Mouse (Mus musculus) heart, embryonic 16.5 days (tissue): ENCODE results near the gene Mthfd1l. TPM values are rescaled to one million over a fixed set of nuclear protein-coding genes. Genes with fewer than 3 reads are reported as not detected.
"Not testable (repeated sequence)": the region's sequence is repeated elsewhere in the genome, so short reads cannot be mapped to it uniquely, and the experiment has no call there.

ENCODE experiments used
- ATAC-seq: fragments of 200-750 bp; cut with Nextera tagmentation; replicated peaks from 2 replicates; pipeline ENCODE4 v1.8.0; 2017; ENCODE audit warnings: moderate number of reproducible peaks; ENCODE audit not compliant: insufficient read depth, low FRiP score; ENCODE audit errors: extremely low read depth
- H3K27ac ChIP-seq: fragments of 300-500 bp; sonication (generic); 2 replicates; pipeline ENCODE4 v1.5.1; 2014; ENCODE audit warnings: mild to moderate bottlenecking, low read length, control low read depth, moderate library complexity
- H3K27me3 ChIP-seq: fragments of 300-500 bp; sonication (generic); 2 replicates; pipeline ENCODE4 v1.6.1; 2014; ENCODE audit warnings: low read length, mixed read lengths; ENCODE audit not compliant: control insufficient read depth, insufficient read depth
- H3K36me3 ChIP-seq: fragments of 300-500 bp; sonication (generic); 2 replicates; pipeline ENCODE4 v1.6.1; 2014; ENCODE audit not compliant: control insufficient read depth, insufficient read depth
- H3K4me1 ChIP-seq: fragments of 300-500 bp; sonication (generic); 2 replicates; pipeline ENCODE4 v1.6.1; 2014; ENCODE audit warnings: low read length, mixed read lengths; ENCODE audit not compliant: control insufficient read depth, insufficient read depth
- H3K4me2 ChIP-seq: fragments of 300-500 bp; sonication (generic); 2 replicates; pipeline ENCODE4 v1.6.1; 2014; ENCODE audit warnings: low read depth, mild to moderate bottlenecking, control low read depth, low read length
- H3K4me3 ChIP-seq: fragments of 300-500 bp; sonication (generic); 2 replicates; pipeline ENCODE4 v1.5.1; 2014; ENCODE audit warnings: mild to moderate bottlenecking, control low read depth, low read length
- H3K9ac ChIP-seq: fragments of 300-500 bp; sonication (generic); 2 replicates; pipeline ENCODE4 v1.6.1; 2014; ENCODE audit warnings: low read length, control low read depth
- H3K9me3 ChIP-seq: fragments of 300-500 bp; sonication (generic); replicated peaks from 2 replicates; pipeline ENCODE4 v1.6.1; 2016; ENCODE audit warnings: low read length; ENCODE audit not compliant: control insufficient read depth
- WGBS: fragments of 180-500 bp; shearing (Covaris S2); extraction: QIAGEN DNeasy Blood & Tissue Kit; methylation state at CpG from one replicate; pipeline ENCODE4 v1.1.7; 2014; 5-methylcytosine and 5-hydroxymethylcytosine counted together
- polyA plus RNA-seq: library from polyadenylated mRNA; unstranded; fragments of >200 nt; fragmentation: Nextera tagmentation; extraction: Ambion mirVana; gene quantifications from 2 replicates; pipeline ENCODE4 v1.2.1, GENCODE M21; 2015

The Mthfd1l gene
- polyA plus RNA-seq, 1 experiment from 2014 or later: 10.1 TPM

DNA sequence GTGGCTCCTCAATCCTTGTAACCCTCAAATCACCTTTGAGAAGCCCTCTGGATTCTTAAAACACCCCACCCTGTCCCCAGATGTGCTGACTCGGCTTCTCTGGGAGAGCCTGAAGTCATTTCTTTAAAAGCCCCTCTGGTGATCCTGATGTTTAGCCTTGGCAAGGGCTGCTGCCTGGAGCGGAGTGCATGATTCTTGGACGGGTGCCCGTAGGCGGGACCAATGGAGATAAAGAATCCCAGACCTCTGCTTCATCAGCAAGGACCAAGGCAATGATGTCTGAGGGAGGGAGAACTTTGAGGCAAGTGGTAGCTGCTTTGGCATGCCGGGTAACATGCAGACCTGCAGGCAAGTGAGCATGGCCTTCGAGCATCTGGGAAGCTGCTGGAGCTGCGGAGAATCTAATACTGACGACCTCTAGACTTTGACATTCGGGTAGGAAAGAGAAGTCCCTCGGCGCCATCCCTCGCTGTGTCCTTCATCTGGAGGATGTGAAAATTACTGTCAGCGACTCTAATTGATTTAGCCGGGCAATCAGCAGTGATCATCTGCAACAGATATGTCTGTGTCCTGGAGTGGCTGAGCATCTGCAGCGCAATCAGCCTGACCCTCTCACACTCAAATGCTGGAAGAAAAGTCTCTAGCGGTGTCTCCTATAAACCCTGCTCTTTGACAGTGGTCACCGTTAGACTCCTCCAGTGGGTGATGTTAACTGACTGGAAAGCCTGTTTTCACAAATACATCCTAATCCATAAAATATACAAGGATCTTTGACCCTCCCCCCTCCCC, 215.9 kb downstream of the Mthfd1l start:
- 58% methylated on average over 18 of the region's 18 CpGs for WGBS
- Histone ChIP-seq H3K9ac (no peak overlapping the region), H3K9me3 (no peaks in the 10 kb centered on the region), H3K4me2 (no peak overlapping the region), H3K36me3 (no peaks in the 10 kb centered on the region), H3K4me3 (no peak overlapping the region), H3K27ac (no peak overlapping the region), H3K27me3 (no peaks in the 10 kb centered on the region), H3K4me1 (peaks cover 14% of the 10 kb centered on the region)
- ATAC-seq: peak; percentile 82; the same call in 1 of the 2 replicates

DNA sequence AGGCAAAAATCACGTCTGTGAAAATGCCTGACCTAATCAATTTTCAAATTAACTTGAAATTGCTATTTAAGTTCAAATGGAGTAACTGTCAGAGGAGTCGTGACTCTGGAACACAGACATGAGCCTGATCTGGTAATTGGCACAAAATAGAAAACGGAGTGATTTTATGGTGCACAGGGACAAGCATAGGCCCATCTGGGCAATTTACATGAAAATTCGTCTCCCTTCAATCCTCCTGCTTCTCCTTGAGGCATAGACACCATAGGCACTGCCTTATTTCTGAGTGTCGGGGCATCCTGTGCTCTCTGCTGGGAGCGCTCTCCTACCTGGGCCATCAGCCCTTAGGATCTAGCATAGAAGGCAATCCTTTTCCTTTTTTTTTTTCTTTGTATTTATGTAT, 216.5 kb downstream of the Mthfd1l start:
- 83% methylated on average over 6 of the region's 6 CpGs for WGBS
- peaks cover 14% of the 10 kb centered on the region for H3K4me1 ChIP-seq

DNA sequence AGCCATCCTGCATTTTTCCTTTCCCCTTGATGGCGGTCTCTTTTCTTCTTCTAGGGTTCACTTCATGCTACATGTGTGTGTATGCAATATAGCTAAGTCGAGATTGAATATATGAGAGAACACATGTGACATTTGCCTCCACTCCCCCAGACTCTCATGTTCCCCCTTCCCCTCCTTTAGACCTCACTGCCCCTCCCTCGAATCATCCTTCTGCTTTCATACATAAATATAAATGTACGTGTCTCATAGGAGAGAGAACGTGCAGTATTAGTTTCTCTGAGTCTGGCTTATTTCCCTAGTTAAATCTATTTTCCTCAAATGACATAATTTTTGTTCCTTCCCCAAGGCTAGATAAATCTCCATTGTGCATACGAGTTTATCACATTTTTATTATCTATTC, 226.1 kb downstream of the Mthfd1l start:
- no peaks in the 10 kb centered on the region for H3K9me3 ChIP-seq
- H3K4me2 ChIP-seq: no peak overlapping the region
- no peaks in the 10 kb centered on the region for H3K36me3 ChIP-seq
- H3K4me1 ChIP-seq: no peaks in the 10 kb centered on the region
- WGBS: 73% methylated on average over 6 of the region's 6 CpGs
- H3K27ac ChIP-seq: no peak overlapping the region
- ATAC-seq: no peak
- H3K27me3 ChIP-seq: no peaks in the 10 kb centered on the region
- H3K4me3 ChIP-seq: no peak overlapping the region
- H3K9ac ChIP-seq: no peak overlapping the region

More for the DNA sequence above, 216.5 kb downstream of the Mthfd1l start:
- H3K9ac ChIP-seq: no peak overlapping the region
- no peaks in the 10 kb centered on the region for H3K27me3 ChIP-seq
- H3K27ac ChIP-seq: no peak overlapping the region
- no peaks in the 10 kb centered on the region for H3K9me3 ChIP-seq
- H3K4me3 ChIP-seq: no peak overlapping the region
- no peak for ATAC-seq
- no peaks in the 10 kb centered on the region for H3K36me3 ChIP-seq
- no peak overlapping the region for H3K4me2 ChIP-seq

DNA sequence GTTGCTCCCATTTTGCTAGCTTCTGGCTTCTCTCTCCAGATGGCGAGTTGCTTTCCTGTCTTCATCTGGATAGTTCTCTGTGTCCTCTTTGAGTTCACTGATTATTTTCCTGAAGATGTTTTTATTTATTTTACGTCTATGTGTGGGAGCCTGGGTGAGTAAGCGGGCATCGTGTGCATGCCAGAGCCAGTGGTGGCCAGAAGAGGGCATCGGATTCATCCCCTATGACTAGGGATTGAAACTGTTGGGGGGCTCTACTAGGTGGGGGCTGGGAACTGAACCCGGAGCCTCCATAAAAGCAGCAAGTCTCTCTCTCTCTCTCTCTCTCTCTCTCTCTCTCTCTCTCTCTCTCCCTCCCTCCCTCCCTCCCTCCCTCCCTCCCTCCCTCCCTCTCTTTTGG, 227.0 kb downstream of the Mthfd1l start:
- no peaks in the 10 kb centered on the region for H3K36me3 ChIP-seq
- no peaks in the 10 kb centered on the region for H3K4me1 ChIP-seq
- no peak for ATAC-seq
- no peak overlapping the region for H3K4me2 ChIP-seq
- H3K9ac ChIP-seq: no peak overlapping the region
- H3K27ac ChIP-seq: no peak overlapping the region
- WGBS: 78% methylated on average over 6 of the region's 6 CpGs
- H3K4me3 ChIP-seq: no peak overlapping the region
- no peaks in the 10 kb centered on the region for H3K9me3 ChIP-seq
- no peaks in the 10 kb centered on the region for H3K27me3 ChIP-seq

DNA sequence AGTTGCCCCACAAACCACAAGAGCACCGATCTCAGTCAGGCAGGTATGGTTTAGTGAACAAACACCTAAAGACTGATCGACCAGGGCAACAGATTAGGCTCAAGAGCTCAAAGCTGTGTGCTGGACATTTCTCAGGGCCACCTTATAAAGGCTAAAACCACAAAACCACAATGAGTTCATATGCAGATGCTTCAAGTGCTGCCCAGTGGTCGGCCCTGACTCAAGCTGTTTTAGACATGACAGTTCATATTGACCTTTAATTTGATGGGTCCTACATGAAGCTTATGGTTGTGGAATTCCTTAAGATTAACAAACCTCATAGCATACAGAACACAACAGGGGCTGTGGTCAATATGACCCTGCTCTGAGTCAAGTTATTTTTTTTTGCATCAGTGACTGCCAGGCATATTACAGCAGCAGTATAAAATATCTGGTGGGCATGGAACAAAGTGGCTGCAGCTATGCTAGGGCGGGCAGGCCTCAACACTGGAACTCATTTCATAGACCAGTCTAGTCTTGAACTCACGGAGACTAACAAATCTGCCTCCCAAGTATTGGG, 227.7 kb downstream of the Mthfd1l start:
- H3K4me1 ChIP-seq: no peaks in the 10 kb centered on the region
- H3K4me3 ChIP-seq: no peak overlapping the region
- H3K9me3 ChIP-seq: no peaks in the 10 kb centered on the region
- H3K27me3 ChIP-seq: no peaks in the 10 kb centered on the region
- H3K27ac ChIP-seq: no peak overlapping the region
- ATAC-seq: no peak
- 86% methylated on average over 5 of the region's 5 CpGs for WGBS
- H3K4me2 ChIP-seq: no peak overlapping the region
- no peak overlapping the region for H3K9ac ChIP-seq
- H3K36me3 ChIP-seq: no peaks in the 10 kb centered on the region

DNA sequence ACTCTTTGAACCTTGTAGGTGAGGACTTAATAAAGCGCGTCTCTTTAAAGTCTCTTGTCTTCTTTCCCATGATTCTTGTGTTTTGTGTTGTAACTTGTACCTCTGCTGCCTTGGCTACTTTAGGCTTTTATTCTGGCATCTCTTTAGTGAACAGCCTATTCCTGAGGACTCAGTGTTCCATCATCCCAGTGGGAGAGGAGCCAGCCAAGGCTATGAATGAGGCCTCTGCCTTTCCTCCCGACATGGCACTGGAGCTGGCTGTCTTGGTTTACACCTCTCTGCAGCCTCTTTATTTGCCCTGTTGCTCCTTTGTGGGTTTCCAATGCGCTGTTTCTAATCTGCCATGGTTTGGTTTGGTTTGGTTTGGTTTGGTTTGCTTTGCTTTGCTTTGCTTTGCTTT, 228.2 kb downstream of the Mthfd1l start:
- Histone ChIP-seq H3K36me3 (no peaks in the 10 kb centered on the region), H3K4me3 (no peak overlapping the region), H3K27ac (no peak overlapping the region), H3K4me1 (no peaks in the 10 kb centered on the region), H3K27me3 (no peaks in the 10 kb centered on the region), H3K4me2 (no peak overlapping the region), H3K9ac (no peak overlapping the region), H3K9me3 (no peaks in the 10 kb centered on the region)
- 94% methylated on average over 4 of the region's 4 CpGs for WGBS
- ATAC-seq: no peak

DNA sequence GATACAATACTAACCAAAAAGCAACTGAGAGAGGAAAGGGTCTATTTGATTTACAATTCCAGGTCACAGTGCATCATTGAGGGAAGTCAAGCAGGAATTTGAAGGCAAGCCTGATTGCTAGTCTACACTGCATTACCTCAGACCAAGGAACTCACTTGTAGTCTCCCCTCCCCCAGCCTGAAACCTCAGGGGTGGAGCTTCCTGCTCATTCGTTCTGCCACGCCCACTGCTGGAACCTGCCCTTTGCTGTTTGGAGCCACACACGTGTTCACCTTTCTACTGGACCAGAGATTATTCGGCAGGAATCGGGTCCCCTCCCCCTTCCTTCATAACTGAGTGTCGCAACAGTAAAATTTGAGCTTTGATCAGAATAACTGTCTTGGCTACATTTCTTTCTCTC, 230.7 kb downstream of the Mthfd1l start:
- not testable (repeated sequence) for ATAC-seq, H3K4me3 ChIP-seq, H3K27ac ChIP-seq, H3K9ac ChIP-seq, H3K27me3 ChIP-seq, H3K4me1 ChIP-seq, H3K9me3 ChIP-seq, H3K36me3 ChIP-seq, H3K4me2 ChIP-seq
- WGBS: 44% methylated on average over 5 of the region's 6 CpGs

DNA sequence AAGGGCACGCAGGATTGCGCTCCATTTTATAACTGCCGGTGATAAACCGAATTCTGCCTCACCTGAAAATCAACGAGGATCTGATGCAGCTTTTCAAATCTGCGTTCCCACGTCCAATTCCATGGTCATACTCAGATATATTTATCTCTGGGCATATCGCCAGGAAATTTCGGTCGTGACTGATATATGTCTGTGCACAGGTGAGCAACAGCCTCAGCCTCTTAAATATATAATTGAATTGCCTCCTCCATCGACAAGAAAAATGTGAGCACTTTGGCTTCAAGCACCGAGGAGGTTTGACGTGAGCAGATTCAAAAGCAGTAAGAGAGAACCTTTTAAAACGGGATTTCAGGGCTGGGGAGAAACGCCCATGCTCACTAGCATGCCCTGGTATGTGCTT, 236.1 kb downstream of the Mthfd1l start:
- Histone ChIP-seq H3K27me3 (no peaks in the 10 kb centered on the region), H3K4me3 (no peak overlapping the region), H3K27ac (no peak overlapping the region), H3K4me1 (no peaks in the 10 kb centered on the region), H3K9ac (no peak overlapping the region), H3K9me3 (no peaks in the 10 kb centered on the region; the same call in 1 of the 2 replicates), H3K4me2 (no peak overlapping the region), H3K36me3 (no peaks in the 10 kb centered on the region)
- WGBS: 77% methylated on average over 15 of the region's 15 CpGs
- ATAC-seq: no peak

DNA sequence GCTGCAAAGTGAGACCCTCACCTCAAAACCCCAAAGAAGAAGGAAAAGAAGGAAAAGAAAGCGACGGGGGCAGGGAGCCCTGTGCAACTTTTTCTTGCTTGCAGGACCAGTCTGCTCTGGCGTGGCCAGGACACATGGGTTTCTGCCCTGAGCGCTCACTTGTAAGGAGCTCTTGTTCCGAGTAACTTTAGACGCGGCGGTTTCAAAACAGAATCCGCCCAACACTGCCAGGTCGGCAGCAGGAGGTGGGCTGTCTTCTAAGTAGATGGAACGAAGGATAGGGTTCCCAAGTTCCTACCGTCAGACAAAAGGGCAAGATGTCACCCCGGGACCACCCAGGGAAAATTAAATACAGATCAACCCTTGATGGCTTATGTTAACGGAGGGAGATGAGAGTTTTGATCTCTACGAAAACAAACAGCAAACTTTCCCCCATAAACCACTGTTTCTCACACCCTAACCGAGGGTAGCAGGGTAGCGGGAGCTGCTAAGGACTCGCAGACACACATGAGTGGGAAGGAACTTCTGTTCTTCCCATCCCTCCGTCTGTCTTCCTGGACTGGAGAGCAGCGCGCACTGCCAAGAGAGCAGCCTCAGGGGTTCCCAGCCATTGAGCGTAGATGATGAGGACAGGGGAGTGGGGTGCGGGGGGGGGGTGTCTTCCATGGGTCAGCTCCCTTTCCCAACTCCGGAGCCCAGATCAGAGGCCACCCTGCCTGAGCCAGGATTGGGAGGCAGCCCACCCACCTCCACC, 237.6 kb downstream of the Mthfd1l start:
- Histone ChIP-seq H3K36me3 (no peaks in the 10 kb centered on the region), H3K9ac (peak overlapping the region; percentile 24; the same call in 1 of the 2 replicates), H3K4me1 (no peaks in the 10 kb centered on the region), H3K9me3 (no peaks in the 10 kb centered on the region; the same call in 1 of the 2 replicates), H3K27ac (no peak overlapping the region), H3K4me3 (peak overlapping the region; percentile 41), H3K4me2 (peak overlapping the region; percentile 62), H3K27me3 (no peaks in the 10 kb centered on the region)
- WGBS: 24% methylated on average over 24 of the region's 24 CpGs
- ATAC-seq: no peak
